Mouse (Mus musculus) kidney, adult 8-10 months (tissue): ENCODE data around the gene Med19.
"Not testable (repeated sequence)": the region's sequence is repeated elsewhere in the genome, so short reads cannot be mapped to it uniquely, and the experiment has no call there.

ENCODE experiments used
- DNase-seq, 2 experiments: peaks; one replicate each; pipeline ENCODE4 v3.0.0; 2022

Gene Med19

GRCm38 (mm10) chr2:84669828-84670568 lies 8.2 kb upstream of the Med19 start:
- DNase-seq, result no peak

DNA sequence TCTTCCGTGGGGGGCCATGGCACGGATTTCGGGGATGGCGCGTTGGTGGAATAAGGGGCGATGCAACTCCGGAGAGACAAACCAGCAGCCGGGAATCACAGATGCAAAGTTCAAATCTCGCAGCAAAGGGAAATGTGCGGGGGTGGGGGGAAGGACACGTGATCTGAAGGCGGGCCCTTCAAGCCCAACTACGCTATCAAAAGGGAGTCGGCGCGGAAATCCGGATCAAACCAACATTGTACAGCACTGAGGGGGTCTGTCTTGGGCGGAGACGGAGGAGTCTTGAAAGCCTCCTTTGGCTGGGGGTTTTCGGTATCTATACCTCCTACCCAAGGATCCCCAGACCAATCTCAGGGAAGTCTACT lies 7.7 kb upstream of the Med19 start, which contains the start of gene Selenoh:
TSS of gene Selenoh (minus strand) at position 202 of the 365 bp plus-strand sequence.
- peak; percentile 61 to 75 for DNase-seq

DNA sequence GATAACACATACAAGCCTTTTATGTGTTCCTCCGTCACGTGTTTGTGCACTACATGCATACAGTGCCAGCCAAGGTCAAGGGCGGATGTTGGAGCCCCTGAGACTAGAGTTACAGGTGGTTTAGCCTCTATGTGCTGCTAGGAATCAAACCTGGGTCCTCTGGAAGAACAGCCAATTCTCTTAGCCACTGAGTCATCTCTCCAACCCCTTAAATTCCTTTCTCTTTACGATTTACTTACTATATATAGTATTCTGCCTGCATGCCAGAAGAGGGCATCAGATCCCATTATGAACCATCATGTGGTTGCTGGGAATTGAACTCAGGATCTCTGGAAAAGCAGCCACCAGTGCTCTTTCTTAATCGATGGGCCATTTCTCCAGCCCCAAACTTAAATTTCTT lies 6.7 kb upstream of the Med19 start:
- DNase-seq, result not testable (repeated sequence)

DNA sequence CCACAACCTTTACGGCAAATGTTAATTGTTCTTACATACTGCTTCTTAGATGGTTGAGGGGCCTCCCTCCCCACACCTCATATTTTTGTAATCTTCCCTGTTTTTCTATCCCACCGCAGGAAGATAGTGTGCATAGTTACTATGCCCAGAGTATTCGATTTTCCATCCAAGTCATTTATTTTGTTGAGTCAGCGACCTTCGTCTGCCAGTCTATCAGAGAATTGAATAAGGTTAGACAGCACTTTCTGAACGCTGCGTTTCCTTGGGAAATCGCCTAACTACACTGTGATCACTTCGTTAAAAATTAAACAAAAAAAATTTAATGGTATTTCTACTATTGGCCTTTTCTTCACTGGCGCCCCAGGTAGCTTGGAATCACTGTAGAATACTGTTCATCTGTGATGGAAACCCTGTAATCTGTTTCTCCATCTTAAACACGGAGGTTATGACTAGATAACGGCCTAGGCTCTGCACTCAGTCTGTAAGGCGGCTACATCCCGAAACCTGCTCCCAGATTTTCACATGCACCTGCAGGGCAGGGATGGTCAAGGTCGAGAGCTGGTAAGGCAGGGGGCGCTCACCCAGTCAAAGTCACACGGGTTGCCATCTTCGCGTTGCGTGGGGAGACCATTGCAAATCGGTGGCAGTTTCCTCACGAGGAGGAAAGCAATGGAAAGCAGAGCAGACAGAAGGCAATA lies 783 bp upstream of the Med19 start:
- DNase-seq, result no peak

- no peak for DNase-seq
Observed at GRCm38 (mm10) chr2:84679016-84679415, 814 bp downstream of the Med19 start, which contains the start of gene Tmx2. Gene Tmx2, minus strand, starts transcription at chr2:84679140.

DNA sequence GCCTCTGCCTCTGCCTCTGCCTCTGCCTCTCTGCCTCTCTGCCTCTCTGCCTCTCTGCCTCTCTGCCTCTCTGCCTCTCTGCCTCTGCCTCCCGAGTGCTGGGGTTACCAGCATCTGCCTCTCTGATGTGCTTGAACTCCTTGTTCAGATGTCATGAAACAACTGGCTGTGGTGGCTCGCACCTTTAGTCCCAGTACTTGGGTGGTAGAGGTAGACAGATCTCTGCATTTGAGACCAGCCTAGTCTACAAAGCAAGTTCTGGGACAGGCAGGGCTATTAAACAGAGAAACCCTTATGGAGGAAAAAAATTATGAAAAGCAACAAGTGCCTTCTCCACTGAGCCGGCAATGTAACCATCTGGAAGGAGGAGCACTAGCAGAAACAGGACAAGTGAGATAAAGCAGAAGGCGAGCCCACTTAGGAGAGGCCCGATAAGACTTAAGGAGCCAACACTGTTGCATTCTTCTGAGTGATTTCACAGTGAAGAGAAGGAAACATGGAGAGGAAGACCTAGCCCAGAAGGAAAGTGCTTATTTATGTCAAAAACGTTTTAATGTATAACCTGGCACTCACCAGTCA lies 4.5 kb downstream of the Med19 start:
- no peak for DNase-seq

DNA sequence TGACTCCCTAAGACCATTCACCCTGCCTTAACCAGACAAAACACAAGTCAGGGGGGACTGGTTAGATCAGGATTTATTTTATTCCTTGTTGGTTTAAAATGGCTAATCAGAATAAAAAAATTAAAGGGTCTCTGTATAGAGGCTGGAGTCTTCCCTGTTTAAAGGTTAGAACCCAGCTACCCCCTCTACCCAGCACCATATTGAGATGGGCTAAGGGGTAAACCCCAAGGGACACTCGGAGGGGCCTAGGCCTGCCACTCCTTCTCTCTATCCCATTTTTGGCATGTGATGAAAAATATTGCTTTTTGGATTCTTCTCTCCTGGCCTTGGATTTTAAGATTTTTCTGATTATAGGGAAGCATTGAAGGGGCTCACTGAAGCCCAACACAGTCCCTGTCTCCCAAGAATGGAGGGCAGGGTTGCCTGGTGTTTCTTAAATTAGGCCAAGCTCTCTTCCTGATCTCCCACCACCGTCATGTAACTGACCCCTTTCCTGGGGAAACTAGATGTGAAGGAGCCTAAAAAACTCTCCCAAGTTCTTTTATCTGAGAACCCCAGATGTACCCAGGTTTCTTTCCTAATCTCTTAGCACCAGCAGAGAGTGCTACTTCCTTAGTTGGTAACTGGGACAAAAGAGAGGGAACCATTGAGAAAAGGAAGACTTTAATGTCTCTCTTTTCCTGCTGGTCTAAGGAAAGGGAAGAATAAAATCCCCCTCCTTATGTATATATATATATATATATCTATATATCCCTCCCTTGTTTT lies 10.1 kb downstream of the Med19 start:
- no peak for DNase-seq

DNA sequence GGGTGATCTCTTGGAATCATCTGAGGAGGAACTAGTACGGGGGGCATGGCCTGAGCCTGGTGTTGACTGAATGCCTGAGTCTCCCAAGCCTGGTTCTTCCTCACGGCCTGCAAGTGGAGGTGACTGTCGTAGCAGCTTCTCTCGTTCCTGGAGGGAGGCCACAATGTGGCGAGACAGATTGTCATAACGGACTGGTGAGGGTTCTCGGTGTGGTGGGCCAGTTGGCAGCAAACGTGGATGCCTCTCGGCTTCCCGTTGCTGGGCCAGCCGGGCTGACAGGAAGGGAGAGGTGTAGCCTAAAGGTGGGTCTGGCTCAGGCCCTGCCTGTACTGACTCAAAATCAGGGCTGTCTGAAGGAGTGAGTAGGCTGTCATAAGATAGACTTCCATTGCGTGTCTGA lies 11.8 kb downstream of the Med19 start:
- no peak for DNase-seq

DNA sequence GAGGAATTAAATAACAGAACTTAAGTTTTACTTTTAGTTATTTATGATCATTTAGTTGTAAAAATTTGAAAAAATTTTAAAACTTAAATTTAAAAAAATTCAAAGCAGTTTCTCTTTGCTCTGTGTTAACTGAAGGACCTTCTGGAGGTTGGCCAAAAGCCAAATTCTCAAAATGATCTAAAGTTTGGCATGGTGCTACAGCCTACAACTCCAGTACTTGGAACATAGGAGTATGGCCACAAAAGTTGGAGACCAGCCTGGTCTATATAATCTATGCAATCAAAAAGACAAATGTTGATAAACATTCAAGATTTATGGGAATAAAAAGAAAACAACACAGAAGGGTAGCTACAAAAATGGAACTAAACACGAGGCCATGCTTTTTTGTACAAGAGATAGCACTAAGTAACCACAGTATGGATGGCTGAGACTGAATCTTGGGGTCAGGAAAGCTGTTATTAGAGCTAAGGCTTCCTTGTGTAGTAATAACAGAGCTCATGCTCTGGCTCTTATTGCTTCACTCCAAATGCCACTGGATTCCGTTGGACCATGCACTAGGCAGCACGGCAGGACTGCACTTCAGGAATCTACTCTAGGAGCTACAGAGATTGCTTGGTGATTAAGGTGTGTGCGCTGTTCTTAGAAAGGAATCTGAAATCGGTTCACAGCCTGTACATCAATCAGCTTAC lies 16.9 kb downstream of the Med19 start:
- DNase-seq, result no peak

- DNase-seq, result no peak
Observed at GRCm38 (mm10) chr2:84703497-84703896, 25.3 kb downstream of the Med19 start.

GRCm38 (mm10) chr2:84704329-84704728 lies 26.1 kb downstream of the Med19 start:
- no peak for DNase-seq

- DNase-seq, result no peak
Observed at GRCm38 (mm10) chr2:84705295-84705694, 27.1 kb downstream of the Med19 start.

DNA sequence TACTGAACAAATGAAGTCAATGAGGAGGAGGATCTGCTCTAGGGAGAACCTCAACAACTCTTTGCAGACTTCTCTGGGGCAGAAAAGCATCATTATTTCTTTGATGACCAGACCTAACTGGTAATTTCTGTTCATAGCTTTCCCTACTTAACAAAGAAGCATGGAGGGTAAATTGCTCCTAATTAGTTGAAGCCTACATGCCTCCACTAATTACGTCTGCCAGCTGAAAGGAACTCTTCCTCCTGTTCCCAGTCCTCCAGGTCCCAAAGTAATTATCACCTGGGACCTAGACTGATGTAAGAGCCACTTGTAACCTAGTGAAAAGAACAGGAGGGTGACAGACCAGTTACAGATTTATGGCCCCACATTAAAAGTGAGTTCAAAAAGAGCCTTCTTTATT lies 29.3 kb downstream of the Med19 start:
- no peak for DNase-seq

GRCm38 (mm10) chr2:84711898-84712297 lies 33.7 kb downstream of the Med19 start:
- no peak for DNase-seq

GRCm38 (mm10) chr2:84714422-84714810 lies 36.2 kb downstream of the Med19 start:
- no peak for DNase-seq

GRCm38 (mm10) chr2:84714811-84715561 lies 36.8 kb downstream of the Med19 start, which contains the start of gene Zdhhc5:
Gene Zdhhc5, minus strand, starts transcription at chr2:84715180.
- peak; percentile 98 for DNase-seq

GRCm38 (mm10) chr2:84715562-84716361 lies 37.6 kb downstream of the Med19 start:
- peak; percentile 67 to 96 for DNase-seq

DNA sequence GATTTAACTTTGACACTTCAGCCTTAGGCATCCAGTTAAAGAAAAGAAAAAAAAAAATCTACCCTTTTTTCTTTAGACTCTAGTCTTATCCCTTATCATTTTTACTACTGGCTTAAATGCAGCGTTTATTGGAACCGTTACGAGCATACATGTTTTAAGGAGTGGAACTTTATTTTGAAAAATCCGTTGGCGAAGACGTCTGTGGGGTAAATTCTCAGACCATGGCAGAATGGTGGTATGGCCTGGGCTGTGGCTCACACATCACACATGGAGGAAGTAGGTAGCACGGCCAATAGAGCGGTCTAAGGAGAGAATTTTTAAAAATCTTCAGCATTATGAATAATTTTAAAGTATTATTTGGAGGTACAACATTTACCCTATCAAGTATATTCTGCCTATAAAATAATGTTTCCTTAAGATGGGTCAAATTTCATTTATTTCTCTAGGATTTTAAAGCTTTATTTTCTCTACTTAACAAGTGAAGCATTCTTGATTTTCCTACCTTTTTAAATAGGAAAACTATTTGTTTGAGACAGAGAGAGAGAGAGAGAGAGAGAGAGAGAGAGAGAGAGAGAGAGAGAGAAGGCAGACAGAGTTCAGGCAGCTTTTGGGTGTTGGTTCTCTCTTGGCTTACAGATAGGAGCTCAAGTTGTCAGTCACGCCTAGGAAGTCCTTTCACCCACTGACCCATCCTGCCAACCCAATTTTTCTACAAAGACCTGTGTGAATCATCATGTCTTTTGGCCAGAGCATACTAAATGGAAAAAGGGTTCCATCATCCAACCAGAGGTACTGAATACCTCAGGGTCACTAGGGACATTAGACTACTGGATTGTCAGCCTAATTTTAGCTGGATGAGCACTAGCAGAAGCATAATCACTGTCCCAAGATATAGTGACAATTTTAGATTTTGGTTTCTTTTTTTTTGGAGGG lies 38.5 kb downstream of the Med19 start:
- DNase-seq, result no peak

DNA sequence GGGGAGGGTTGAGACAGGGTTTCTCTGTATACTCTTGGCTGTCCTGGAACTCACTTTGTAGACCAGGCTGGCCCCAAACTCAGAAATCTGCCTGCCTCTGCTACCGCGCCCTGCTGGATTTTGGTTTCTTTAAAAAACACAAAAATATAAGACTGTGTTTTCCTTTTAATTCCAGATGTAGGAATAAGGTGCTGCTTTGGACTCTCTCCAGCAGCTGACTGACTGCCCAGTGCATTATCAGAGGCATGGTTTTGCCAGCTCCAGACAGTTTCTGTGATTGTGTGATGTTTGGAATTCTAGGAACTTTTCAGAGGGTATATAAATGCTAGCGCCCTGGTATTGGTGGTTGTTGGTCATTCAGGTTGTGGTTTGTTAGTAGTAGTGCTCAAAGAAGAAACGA lies 39.2 kb downstream of the Med19 start:
- DNase-seq, result no peak

DNA sequence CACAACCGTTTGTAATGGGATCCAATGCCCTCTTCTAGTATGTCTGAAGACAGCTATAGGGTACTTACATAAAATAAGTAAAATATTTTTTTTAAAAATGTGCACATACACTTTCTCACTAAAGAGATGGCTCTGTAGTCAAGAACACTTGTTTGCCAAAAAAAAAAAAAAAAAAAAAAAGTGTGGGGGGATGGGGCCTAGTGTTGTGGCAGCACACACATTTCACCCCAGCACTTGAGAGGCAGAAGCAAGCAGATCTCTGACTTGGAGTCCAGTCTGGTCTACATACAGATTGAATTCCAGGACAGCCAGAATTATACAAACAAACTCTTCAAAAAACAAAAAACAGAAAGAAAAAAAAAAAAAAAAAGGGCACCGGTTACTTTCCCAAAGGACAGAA lies 42.5 kb downstream of the Med19 start:
- no peak for DNase-seq
